Mouse (Mus musculus): ENCODE measurements at regions not wholly inside any gene's neighbourhood (a gene's known extent, or its start where the extent isn't known, plus 50 kb on each side); places are given as distances from the start of the nearest gene placed in this dataset.

- DNase-seq = no peak
Observed at GRCm38 (mm10) chr15:59836631-59837030, 179.8 kb downstream of the 4933412E24Rik start.

DNA sequence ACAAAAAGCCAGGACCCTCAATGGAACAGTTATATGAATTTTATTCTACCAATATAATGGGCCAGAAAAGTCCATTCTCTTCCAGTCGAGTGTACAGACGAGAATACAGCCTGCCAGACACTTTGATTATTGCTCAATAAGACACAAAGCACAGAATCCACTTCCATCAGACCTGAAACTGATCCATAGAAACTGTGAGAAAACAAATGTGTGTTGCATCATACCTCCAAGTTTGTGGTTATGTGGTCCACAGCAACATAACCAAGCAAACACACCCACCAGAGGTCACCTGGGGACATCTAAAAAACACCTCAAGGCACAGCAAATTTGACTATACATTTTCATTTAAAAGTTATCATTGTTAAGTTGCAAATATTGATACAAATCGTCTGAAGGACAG lies 183.2 kb downstream of the 4933412E24Rik start:
- no peak for DNase-seq

DNA sequence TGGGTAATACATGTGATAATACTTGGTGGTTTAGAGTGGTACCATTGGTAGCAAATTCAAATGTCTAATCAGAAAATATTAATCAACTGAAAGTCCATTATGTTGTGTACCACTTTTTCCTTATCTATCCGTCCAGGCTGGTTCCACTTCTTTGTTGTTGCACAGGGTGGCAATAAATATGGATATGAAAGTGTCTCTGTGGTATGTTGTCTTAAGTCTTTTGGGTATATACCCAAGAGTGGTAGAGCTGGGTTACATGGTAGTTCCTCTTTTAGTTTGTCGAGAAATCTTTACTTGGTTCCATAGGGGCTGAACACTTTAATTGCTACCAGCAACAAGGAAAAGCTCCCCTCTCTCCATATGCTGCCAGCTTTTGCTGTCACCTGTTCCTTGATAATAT lies 184.9 kb downstream of the 4933412E24Rik start:
- DNase-seq = no peak

- DNase-seq = no peak
Observed at GRCm38 (mm10) chr15:59830553-59831462, 185.6 kb downstream of the 4933412E24Rik start.

- peak; percentile 97 for DNase-seq
Observed at GRCm38 (mm10) chr15:59828421-59828820, 188.0 kb downstream of the 4933412E24Rik start.

GRCm38 (mm10) chr15:59826164-59826950 lies 190.1 kb downstream of the 4933412E24Rik start:
- DNase-seq = no peak

DNA sequence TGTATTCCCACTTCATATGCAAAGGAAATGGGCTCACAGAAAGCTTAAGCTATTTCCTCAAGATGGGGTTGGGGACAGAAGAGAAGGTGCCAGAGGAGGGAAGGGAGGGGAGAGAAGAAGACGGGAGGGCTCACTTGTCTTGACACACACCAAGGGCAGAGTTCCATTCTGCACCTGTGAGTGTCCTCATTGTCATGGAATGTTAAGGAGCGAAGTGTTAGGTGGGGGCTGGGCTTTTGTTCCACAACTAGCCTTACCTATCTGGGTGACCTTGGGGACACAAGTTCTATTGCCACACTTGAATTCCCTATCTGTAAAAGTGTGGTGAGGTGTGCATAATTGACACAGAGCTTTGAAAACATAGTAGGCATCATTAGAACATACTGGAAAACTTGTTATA lies 192.5 kb downstream of the 4933412E24Rik start:
- DNase-seq = no peak

GRCm38 (mm10) chr15:59822995-59823681 lies 193.3 kb downstream of the 4933412E24Rik start:
- DNase-seq = no peak

- no peak for DNase-seq
Observed at GRCm38 (mm10) chr15:59820317-59820716, 196.1 kb downstream of the 4933412E24Rik start.

GRCm38 (mm10) chr15:59816031-59816430 lies 200.4 kb downstream of the 4933412E24Rik start:
- DNase-seq = peak; percentile 84

- no peak for DNase-seq
Observed at GRCm38 (mm10) chr15:59811566-59811965, 204.8 kb downstream of the 4933412E24Rik start.

GRCm38 (mm10) chr15:59809361-59809760 lies 207.1 kb downstream of the 4933412E24Rik start:
- DNase-seq = peak; percentile 39

DNA sequence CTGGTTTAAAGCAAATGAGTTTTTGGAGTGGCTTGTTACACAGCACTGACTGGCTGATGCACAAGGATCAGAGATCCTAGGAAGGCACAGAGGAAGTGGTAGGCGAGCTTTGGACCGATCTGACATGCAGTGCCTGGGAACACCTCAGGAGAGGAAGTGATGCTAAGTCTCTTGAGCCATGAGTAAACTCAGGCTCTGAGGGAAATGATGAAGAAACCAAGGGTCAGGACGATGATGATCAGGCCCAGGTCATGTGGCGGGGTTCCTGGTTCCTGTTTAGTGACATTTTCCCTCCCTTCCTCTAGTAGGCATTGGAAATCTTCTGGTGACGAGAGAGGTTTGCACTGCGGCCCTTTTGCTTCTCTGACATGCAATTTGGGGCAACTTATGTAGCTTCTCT lies 208.7 kb downstream of the 4933412E24Rik start:
- DNase-seq = peak; percentile 74

- DNase-seq = peak; percentile 69
Observed at GRCm38 (mm10) chr15:59805771-59806170, 210.6 kb downstream of the 4933412E24Rik start.

DNA sequence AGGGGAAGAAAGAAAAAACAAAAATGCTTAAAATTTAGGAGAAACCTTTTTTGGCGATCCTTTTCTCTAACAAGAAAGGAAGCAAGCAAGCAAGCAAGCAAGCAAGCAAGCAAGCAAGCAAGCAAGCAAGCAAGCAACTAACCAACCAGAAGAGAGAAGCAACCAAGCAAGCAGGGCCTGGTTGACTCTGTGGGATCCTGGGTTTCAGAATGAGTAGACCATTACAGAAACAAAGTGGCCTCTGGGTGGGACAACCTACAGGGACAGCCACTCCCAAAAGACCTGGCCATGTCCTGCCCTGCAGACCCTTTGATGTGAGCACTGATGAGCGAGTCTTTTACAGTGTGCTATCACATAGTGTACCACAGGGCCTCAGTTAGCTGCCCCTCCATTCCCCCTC lies 211.6 kb downstream of the 4933412E24Rik start:
- no peak for DNase-seq

DNA sequence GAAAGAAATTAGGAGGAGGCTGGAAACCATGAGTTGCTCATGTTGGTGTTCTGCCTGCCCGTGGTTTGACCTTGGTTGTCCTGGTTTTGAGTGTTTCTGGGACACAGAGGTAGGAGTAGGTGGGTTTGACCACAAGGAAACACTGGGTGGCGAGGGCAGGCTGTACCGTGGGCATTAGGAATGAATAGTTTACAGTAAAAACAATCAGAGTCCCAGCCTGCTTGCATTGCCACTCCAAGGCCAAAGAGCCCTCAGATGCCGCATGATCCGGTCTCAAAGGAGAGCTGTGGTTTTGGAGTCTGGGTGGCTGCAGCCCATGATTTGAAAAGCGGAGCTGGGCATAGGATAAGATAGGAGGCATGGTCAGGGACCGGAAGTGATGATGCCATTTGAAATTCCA lies 212.0 kb downstream of the 4933412E24Rik start:
- DNase-seq = peak; percentile 66

GRCm38 (mm10) chr15:59802276-59802675 lies 214.1 kb downstream of the 4933412E24Rik start:
- DNase-seq = peak; percentile 44

DNA sequence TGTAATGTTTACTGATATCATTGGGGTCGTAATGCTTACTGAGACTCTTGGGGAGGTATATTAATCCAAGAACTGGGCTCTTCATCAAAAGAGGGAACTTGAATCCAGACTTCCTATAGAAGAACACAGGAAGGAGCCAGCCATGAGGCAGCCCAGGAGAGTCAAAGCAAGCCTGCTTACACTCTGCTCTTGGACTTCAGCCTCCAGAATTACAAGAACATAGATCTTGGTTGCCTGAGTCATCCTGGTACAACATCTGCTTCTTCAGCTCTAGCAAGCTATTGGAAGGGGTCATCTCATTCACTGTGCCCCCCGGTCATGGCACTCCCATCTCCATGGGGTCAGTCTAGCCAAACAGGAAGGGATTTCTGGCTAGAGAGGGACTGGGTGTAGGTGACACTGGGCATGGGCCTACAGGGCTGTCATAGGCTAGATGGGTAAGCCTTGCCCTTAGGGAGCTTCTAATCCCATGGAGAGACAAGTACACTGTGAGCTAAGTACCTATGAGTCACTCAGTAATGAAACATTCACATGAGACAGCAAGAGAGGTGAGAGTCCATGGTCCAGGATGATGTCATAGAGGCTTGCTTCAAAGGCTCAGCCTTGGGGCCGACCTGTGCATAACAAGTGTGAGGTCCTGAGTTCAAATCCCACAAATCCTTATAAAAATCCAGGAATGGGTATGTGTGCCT lies 217.1 kb downstream of the 4933412E24Rik start:
- DNase-seq = no peak

- no peak for DNase-seq
Observed at GRCm38 (mm10) chr15:59798486-59798885, 217.9 kb downstream of the 4933412E24Rik start.

DNA sequence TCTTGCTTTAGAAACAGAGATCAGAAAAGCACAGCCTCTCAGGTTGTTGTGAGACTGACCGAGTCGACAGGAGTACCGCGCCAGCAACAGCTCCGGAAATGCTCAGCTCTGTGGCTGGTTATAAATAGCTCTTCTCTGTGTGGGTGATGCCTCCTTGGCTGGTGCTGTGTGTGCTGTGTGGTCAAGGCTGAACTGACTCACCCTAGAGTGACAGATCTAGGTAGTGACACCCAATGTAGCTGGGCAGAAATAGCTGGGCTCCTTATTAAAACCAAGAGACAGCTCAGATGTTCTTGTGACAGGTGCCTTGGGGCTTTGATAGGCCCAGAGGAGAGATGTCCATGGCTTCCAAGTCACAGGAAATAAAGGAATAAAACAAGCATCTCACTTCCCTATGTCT lies 220.7 kb downstream of the 4933412E24Rik start:
- DNase-seq = peak; percentile 94

GRCm38 (mm10) chr15:59794871-59795270 lies 221.5 kb downstream of the 4933412E24Rik start:
- DNase-seq = no peak

GRCm38 (mm10) chr15:59786706-59787425 lies 229.5 kb downstream of the 4933412E24Rik start:
- no peak for DNase-seq

Measured in heart, adult 11 months (tissue).